Mouse (Mus musculus) forebrain, embryonic 14.5 days (tissue): ENCODE measurements around the gene Gpr137. TPM values are rescaled to one million over a fixed set of nuclear protein-coding genes. Genes with fewer than 3 reads are reported as not detected.
"Not testable (repeated sequence)": the region's sequence is repeated elsewhere in the genome, so short reads cannot be mapped to it uniquely, and the experiment has no call there.

Source experiments
- ATAC-seq: fragments of 200-750 bp; cut with Nextera tagmentation; 2 replicates; pipeline ENCODE4 v1.8.0; 2017; ENCODE audit warnings: mild to moderate bottlenecking, moderate library complexity
- DNase-seq: peaks from one replicate; pipeline ENCODE4 v3.0.0-alpha.2; 2015; ENCODE audit warnings: low spot score
- H3K27ac ChIP-seq: fragments of 300-500 bp; sonication (generic); 2 replicates; pipeline ENCODE4 v1.5.1; 2014; ENCODE audit warnings: low read depth, mild to moderate bottlenecking, control low read depth, low read length, moderate library complexity
- H3K27me3 ChIP-seq: fragments of 300-500 bp; sonication (generic); replicated peaks from 2 replicates; pipeline ENCODE4 v1.6.1; 2014; ENCODE audit warnings: low read length, control low read depth, mixed read lengths; ENCODE audit not compliant: control insufficient read depth, insufficient read depth
- H3K36me3 ChIP-seq: fragments of 300-500 bp; sonication (generic); 2 replicates; pipeline ENCODE4 v1.6.1; 2014; ENCODE audit warnings: low read length, control low read depth; ENCODE audit not compliant: control insufficient read depth, insufficient read depth
- H3K4me1 ChIP-seq: fragments of 300-500 bp; sonication (generic); 2 replicates; pipeline ENCODE4 v1.6.1; 2014; ENCODE audit warnings: antibody characterized with exemption, low read length, control low read depth; ENCODE audit not compliant: control insufficient read depth, insufficient read depth
- H3K4me2 ChIP-seq: fragments of 300-500 bp; sonication (generic); 2 replicates; pipeline ENCODE4 v1.6.1; 2014; ENCODE audit warnings: mild to moderate bottlenecking, control low read depth, low read length
- H3K4me3 ChIP-seq: fragments of 300-500 bp; sonication (generic); 2 replicates; pipeline ENCODE4 v1.5.1; 2014; ENCODE audit warnings: low read depth, low read length, control low read depth
- H3K9ac ChIP-seq: fragments of 300-500 bp; sonication (generic); 2 replicates; pipeline ENCODE4 v1.6.1; 2014; ENCODE audit warnings: mild to moderate bottlenecking, low read length, control low read depth, moderate library complexity
- H3K9me3 ChIP-seq: fragments of 300-500 bp; sonication (generic); replicated peaks from 2 replicates; pipeline ENCODE4 v1.6.1; 2016; ENCODE audit warnings: low read length, control low read depth, mixed read lengths; ENCODE audit not compliant: control insufficient read depth
- WGBS: fragments of 180-500 bp; shearing (Covaris S2); extraction: QIAGEN DNeasy Blood & Tissue Kit; methylation state at CpG from one replicate; pipeline ENCODE4 v1.1.7; 2014; 5-methylcytosine and 5-hydroxymethylcytosine counted together
- polyA plus RNA-seq: library from polyadenylated mRNA; unstranded; fragments of >200 nt; fragmentation: Nextera tagmentation; extraction: Ambion mirVana; gene quantifications from 2 replicates; pipeline ENCODE4 v1.2.1, GENCODE M21; 2014

Gpr137 gene
- 38.1 and 45.0 TPM in 2 replicates for polyA plus RNA-seq

DNA sequence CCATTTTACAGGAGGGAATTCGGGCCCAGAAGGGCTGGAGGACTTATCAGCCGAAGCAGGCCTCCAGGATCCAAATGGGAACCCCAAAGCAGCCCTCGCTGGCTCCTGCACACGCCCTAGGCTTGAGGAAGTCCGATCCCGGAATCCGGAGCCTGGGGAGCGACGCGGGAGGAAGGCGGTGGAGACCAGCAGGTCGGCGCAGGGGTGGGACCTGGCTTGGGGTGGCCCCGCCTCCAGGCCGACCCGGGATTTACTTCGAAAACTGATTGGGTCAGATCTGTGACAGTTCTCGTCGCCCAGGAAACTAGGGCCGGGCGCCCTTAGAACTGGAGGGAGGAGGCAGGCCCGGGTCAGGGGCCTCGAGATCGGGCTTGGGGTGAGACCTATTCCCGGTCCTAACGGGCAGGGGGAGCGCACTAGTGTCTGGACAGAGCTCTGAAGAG, at the start of gene Gpr137:
TSS of gene Gpr137 (minus strand) at position 232 of the 443 bp plus-strand sequence.
- H3K4me1 ChIP-seq: peaks cover 25% of the 10 kb centered on the region
- H3K4me3 ChIP-seq: peak within 1 kb of the TSS; percentile 77
- under 1% methylated on average over 27 of the region's 27 CpGs for whole genome bisulfite sequencing
- ATAC-seq: peak; percentile 83
- H3K4me2 ChIP-seq: peak within 1 kb of the TSS; percentile 97
- no peaks in the 10 kb centered on the region for H3K27me3 ChIP-seq
- peak within 1 kb of the TSS; percentile 86 for H3K9ac ChIP-seq
- peak; percentile 90 for DNase-seq
- H3K27ac ChIP-seq: peak within 1 kb of the TSS; percentile 91
- no peaks in the 10 kb centered on the region for H3K9me3 ChIP-seq
- peaks cover 9% of the 10 kb centered on the region; the same call in 1 of the 2 replicates for H3K36me3 ChIP-seq

DNA sequence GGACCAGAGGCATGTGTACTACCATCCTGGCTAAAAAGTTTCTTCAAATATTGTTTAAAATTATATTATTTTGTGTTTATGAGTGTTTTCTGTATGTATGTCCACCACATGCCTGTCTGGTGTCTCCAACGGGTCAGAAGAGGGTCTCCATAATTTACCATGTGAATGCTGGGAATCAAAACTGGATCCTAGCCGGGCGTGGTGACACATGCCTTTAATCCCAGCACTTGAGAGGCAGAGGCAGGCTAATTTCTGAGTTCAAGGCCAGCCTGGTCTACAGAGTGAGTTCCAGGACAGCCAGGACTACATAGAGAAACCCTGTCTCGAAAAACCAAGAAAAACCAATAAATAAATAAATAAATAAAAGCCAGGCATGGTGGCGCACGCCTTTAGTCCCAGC, 48.9 kb upstream of the Gpr137 start:
- not testable (repeated sequence) for H3K36me3 ChIP-seq, H3K4me3 ChIP-seq, DNase-seq, ATAC-seq, H3K9me3 ChIP-seq, H3K27ac ChIP-seq, H3K9ac ChIP-seq, H3K27me3 ChIP-seq
- 91% methylated on average over 6 of the region's 6 CpGs for WGBS
- Histone ChIP-seq H3K4me2 (peak overlapping the region; percentile 66; the same call in 1 of the 2 replicates), H3K4me1 (peaks cover 27% of the 10 kb centered on the region)

DNA sequence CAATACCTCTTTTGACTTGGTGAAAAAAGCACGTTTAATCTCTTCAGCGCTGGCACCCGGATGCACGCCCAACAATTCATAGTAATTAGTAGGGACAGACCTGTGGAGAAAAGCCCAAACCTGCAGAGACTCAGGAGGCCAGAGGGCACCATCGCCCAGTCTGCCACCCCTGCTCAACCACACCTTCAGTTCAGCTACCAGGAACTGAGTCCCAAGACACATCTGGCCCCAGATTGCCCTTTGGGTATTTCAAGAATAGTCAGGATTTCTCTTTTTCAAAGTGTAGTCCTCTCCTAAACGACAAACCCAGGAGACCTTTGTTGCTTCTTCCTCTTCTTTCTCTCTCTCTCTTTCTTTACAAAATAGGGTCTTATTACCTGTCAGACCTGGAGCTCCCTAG, 48.4 kb upstream of the Gpr137 start:
- no peaks in the 10 kb centered on the region for H3K36me3 ChIP-seq
- no peak overlapping the region for H3K4me3 ChIP-seq
- ATAC-seq (no peak), DNase-seq (no peak)
- WGBS: 85% methylated on average over 6 of the region's 6 CpGs
- no peaks in the 10 kb centered on the region for H3K27me3 ChIP-seq
- no peak overlapping the region for H3K9ac ChIP-seq
- no peak overlapping the region for H3K4me2 ChIP-seq
- H3K4me1 ChIP-seq: peaks cover 30% of the 10 kb centered on the region
- no peaks in the 10 kb centered on the region for H3K9me3 ChIP-seq
- no peak overlapping the region for H3K27ac ChIP-seq

GRCm38 (mm10) chr19:6989251-6989650, 47.0 kb upstream of the Gpr137 start:
- ATAC-seq (no peak), DNase-seq (no peak)
- H3K27ac ChIP-seq: no peak overlapping the region
- H3K9ac ChIP-seq: no peak overlapping the region
- H3K4me3 ChIP-seq: no peak overlapping the region
- H3K27me3 ChIP-seq: no peaks in the 10 kb centered on the region
- H3K9me3 ChIP-seq: no peaks in the 10 kb centered on the region
- H3K4me1 ChIP-seq: peaks cover 24% of the 10 kb centered on the region
- no peak overlapping the region for H3K4me2 ChIP-seq
- WGBS: 88% methylated on average over 8 of the region's 8 CpGs
- H3K36me3 ChIP-seq: 0 out of 2 replicates have a peak, but pooled peaks cover 9% of the 10 kb centered on the region

- Histone ChIP-seq H3K27ac (0 out of 2 replicates have a peak overlapping the region, but pooled peaks have one; percentile 75), H3K4me1 (peaks cover 20% of the 10 kb centered on the region), H3K9ac (peak overlapping the region; percentile 89), H3K4me2 (peak overlapping the region; percentile 86), H3K4me3 (peak overlapping the region; percentile 78), H3K27me3 (no peaks in the 10 kb centered on the region), H3K36me3 (0 out of 2 replicates have a peak, but pooled peaks cover 14% of the 10 kb centered on the region), H3K9me3 (no peaks in the 10 kb centered on the region)
- DNase-seq (no peak), ATAC-seq (no peak)
- 6% methylated on average over 8 of the region's 8 CpGs for WGBS
Measured at GRCm38 (mm10) chr19:6987904-6988285, 45.6 kb upstream of the Gpr137 start.

GRCm38 (mm10) chr19:6987061-6987903, 45.0 kb upstream of the Gpr137 start, which contains the start of gene Vegfb:
Vegfb (minus strand) TSS chr19:6987651.
- ATAC-seq (peak; percentile 68), DNase-seq (peak; percentile 71)
- peak within 1 kb of the TSS; percentile 75 for H3K27ac ChIP-seq
- H3K27me3 ChIP-seq: no peaks in the 10 kb centered on the region
- 2% methylated on average over 65 of the region's 85 CpGs for WGBS
- H3K4me1 ChIP-seq: peaks cover 19% of the 10 kb centered on the region
- no peaks in the 10 kb centered on the region for H3K9me3 ChIP-seq
- H3K4me3 ChIP-seq: peak within 1 kb of the TSS; percentile 78
- H3K9ac ChIP-seq: peak within 1 kb of the TSS; percentile 89
- H3K36me3 ChIP-seq: peaks cover 17% of the 10 kb centered on the region
- H3K4me2 ChIP-seq: peak within 1 kb of the TSS; percentile 86

GRCm38 (mm10) chr19:6985951-6986708, 43.9 kb upstream of the Gpr137 start:
- Histone ChIP-seq H3K27ac (no peak overlapping the region), H3K4me3 (peak overlapping the region; percentile 78), H3K27me3 (no peaks in the 10 kb centered on the region), H3K9me3 (no peaks in the 10 kb centered on the region), H3K4me1 (peaks cover 16% of the 10 kb centered on the region), H3K9ac (peak overlapping the region; percentile 89; the same call in 1 of the 2 replicates), H3K4me2 (peak overlapping the region; percentile 86), H3K36me3 (peaks cover 20% of the 10 kb centered on the region)
- DNase-seq (no peak), ATAC-seq (no peak)
- WGBS: 83% methylated on average over 10 of the region's 10 CpGs

- 82% methylated on average over 19 of the region's 19 CpGs for WGBS
- no peak for DNase-seq
- Histone ChIP-seq H3K4me2 (no peak overlapping the region), H3K36me3 (peaks cover 20% of the 10 kb centered on the region), H3K9me3 (no peaks in the 10 kb centered on the region), H3K4me3 (no peak overlapping the region), H3K4me1 (peaks cover 20% of the 10 kb centered on the region), H3K9ac (no peak overlapping the region), H3K27ac (no peak overlapping the region), H3K27me3 (no peaks in the 10 kb centered on the region)
- ATAC-seq: no peak
Measured at GRCm38 (mm10) chr19:6985300-6985699, 43.0 kb upstream of the Gpr137 start.
